Mouse (Mus musculus) liver, embryonic 16.5 days (tissue): Measurements from ENCODE around the gene Vcp. TPM values are rescaled to one million over a fixed set of nuclear protein-coding genes. Genes with fewer than 3 reads are reported as not detected.

Experiments used
- ATAC-seq: fragments of 200-750 bp; cut with Nextera tagmentation; 2 replicates; pipeline ENCODE4 v1.8.0; 2017; ENCODE audit warnings: low read depth, mild to moderate bottlenecking, moderate number of reproducible peaks, moderate library complexity
- H3K27ac ChIP-seq: fragments of 300-500 bp; sonication (generic); 2 replicates; pipeline ENCODE4 v1.5.1; 2014; ENCODE audit warnings: mild to moderate bottlenecking, low read length
- H3K27me3 ChIP-seq: fragments of 300-500 bp; sonication (generic); 2 replicates; pipeline ENCODE4 v1.6.1; 2014; ENCODE audit warnings: low read depth, low read length, mixed read lengths; ENCODE audit not compliant: control insufficient read depth, insufficient read depth
- H3K36me3 ChIP-seq: fragments of 300-500 bp; sonication (generic); 2 replicates; pipeline ENCODE4 v1.6.1; 2014; ENCODE audit warnings: mild to moderate bottlenecking; ENCODE audit not compliant: control insufficient read depth, insufficient read depth
- H3K4me1 ChIP-seq: fragments of 300-500 bp; sonication (generic); 2 replicates; pipeline ENCODE4 v1.6.1; 2014; ENCODE audit warnings: low read depth, low read length, mixed read lengths; ENCODE audit not compliant: control insufficient read depth
- H3K4me2 ChIP-seq: fragments of 300-500 bp; sonication (generic); 2 replicates; pipeline ENCODE4 v1.6.1; 2014; ENCODE audit warnings: low read depth, low read length, mixed read lengths
- H3K4me3 ChIP-seq: fragments of 300-500 bp; sonication (generic); 2 replicates; pipeline ENCODE4 v1.5.1; 2014; ENCODE audit warnings: low read depth, mild to moderate bottlenecking, low read length
- H3K9ac ChIP-seq: fragments of 300-500 bp; sonication (generic); 2 replicates; pipeline ENCODE4 v1.6.1; 2014; ENCODE audit warnings: low read depth, low read length
- H3K9me3 ChIP-seq: fragments of 300-500 bp; sonication (generic); replicated peaks from 2 replicates; pipeline ENCODE4 v1.6.1; 2016; ENCODE audit warnings: low read length; ENCODE audit not compliant: control insufficient read depth
- WGBS: fragments of 180-500 bp; shearing (Covaris S2); extraction: QIAGEN DNeasy Blood & Tissue Kit; methylation state at CpG from one replicate; pipeline ENCODE4 v1.1.7; 2014; ENCODE audit not compliant: insufficient replicate concordance; 5-methylcytosine and 5-hydroxymethylcytosine counted together
- polyA plus RNA-seq: library from polyadenylated mRNA; unstranded; fragments of >200 nt; fragmentation: Nextera tagmentation; extraction: Ambion mirVana; gene quantifications from 2 replicates; pipeline ENCODE4 v1.2.1, GENCODE M21; 2015

Gene Vcp
- polyA plus RNA-seq, 1 experiment from 2014 or later = 192 TPM

GRCm38 (mm10) chr4:42932229-42932969 lies 67.9 kb downstream of the Vcp start:
- no peak for ATAC-seq
- H3K27ac ChIP-seq = no peak overlapping the region
- no peak overlapping the region for H3K4me2 ChIP-seq
- no peak overlapping the region for H3K9ac ChIP-seq
- no peaks in the 10 kb centered on the region for H3K36me3 ChIP-seq
- peaks cover 3% of the 10 kb centered on the region; the same call in 1 of the 2 replicates for H3K4me1 ChIP-seq
- no peaks in the 10 kb centered on the region; the same call in 1 of the 2 replicates for H3K9me3 ChIP-seq
- 42% methylated on average over 8 of the region's 8 CpGs for WGBS
- no peak overlapping the region for H3K4me3 ChIP-seq
- peaks cover 7% of the 10 kb centered on the region; the same call in 1 of the 2 replicates for H3K27me3 ChIP-seq

Other genes starting within 250 kb of the Vcp start
- not detected in 2 replicates for gene Ccl19, start 243.9 kb downstream of the Vcp start, polyA plus RNA-seq
- gene Ccl21a, start 226.5 kb downstream of the Vcp start, polyA plus RNA-seq = 0.77 and 0.85 TPM in 2 replicates
- 0.11 and 0.12 TPM in 2 replicates for gene Fam205a1, start 146.6 kb downstream of the Vcp start, polyA plus RNA-seq
- gene Gm12394, start 143.7 kb downstream of the Vcp start, polyA plus RNA-seq = not detected in 2 replicates
- 0.27 and 0.32 TPM in 2 replicates for gene Fam205c, start 126.3 kb downstream of the Vcp start, polyA plus RNA-seq
- 0.05 and 0.06 TPM in 2 replicates for gene Phf24, start 83.8 kb downstream of the Vcp start, polyA plus RNA-seq
- gene Dnajb5, start 50.7 kb downstream of the Vcp start, polyA plus RNA-seq = 1.0 and 1.5 TPM in 2 replicates
- gene 1700022I11Rik, start 30.9 kb downstream of the Vcp start, polyA plus RNA-seq = 0.17 TPM in 1 of 2 replicates, not detected in the other
- gene Fancg, start 10.0 kb upstream of the Vcp start, polyA plus RNA-seq = 7.8 and 9.4 TPM in 2 replicates
- gene Pigo, start 25.3 kb upstream of the Vcp start, polyA plus RNA-seq = 12.4 and 14.7 TPM in 2 replicates
- 176 and 193 TPM in 2 replicates for gene Stoml2, start 31.2 kb upstream of the Vcp start, polyA plus RNA-seq
- 33.4 and 41.3 TPM in 2 replicates for gene Fam214b, start 45.7 kb upstream of the Vcp start, polyA plus RNA-seq
- 0.51 and 0.57 TPM in 2 replicates for gene Unc13b, start 58.4 kb upstream of the Vcp start, polyA plus RNA-seq